Mouse (Mus musculus) hindbrain, embryonic 14.5 days (tissue): Measurements from ENCODE around the gene Pglyrp1. TPM values are rescaled to one million over a fixed set of nuclear protein-coding genes. Genes with fewer than 3 reads are reported as not detected.
A peak's percentile ranks its signal among the peaks of the same experiment; 100 is the strongest.
"Not testable (repeated sequence)": the region's sequence is repeated elsewhere in the genome, so short reads cannot be mapped to it uniquely, and the experiment has no call there.

Experiments
- ATAC-seq: fragments of 200-750 bp; cut with Nextera tagmentation; 2 replicates; pipeline ENCODE4 v1.8.0; 2017; ENCODE audit warnings: moderate number of reproducible peaks, mild to moderate bottlenecking, moderate TSS enrichment, moderate library complexity; ENCODE audit not compliant: low FRiP score
- DNase-seq: peaks from one replicate; pipeline ENCODE4 v3.0.0-alpha.2; 2015; ENCODE audit warnings: low spot score
- H3K27ac ChIP-seq: fragments of 300-500 bp; sonication (generic); 2 replicates; pipeline ENCODE4 v1.5.1; 2014; ENCODE audit warnings: mild to moderate bottlenecking, moderate library complexity
- H3K27me3 ChIP-seq: fragments of 300-500 bp; sonication (generic); 2 replicates; pipeline ENCODE4 v1.6.1; 2014; ENCODE audit warnings: mild to moderate bottlenecking, low read length, mixed read lengths; ENCODE audit not compliant: control insufficient read depth, insufficient read depth
- H3K36me3 ChIP-seq: fragments of 300-500 bp; sonication (generic); replicated peaks from 2 replicates; pipeline ENCODE4 v1.6.1; 2014; ENCODE audit not compliant: control insufficient read depth, insufficient read depth
- H3K4me1 ChIP-seq: fragments of 300-500 bp; sonication (generic); replicated peaks from 2 replicates; pipeline ENCODE4 v1.6.1; 2014; ENCODE audit warnings: antibody characterized with exemption, low read length, mixed read lengths; ENCODE audit not compliant: control insufficient read depth, insufficient read depth
- H3K4me2 ChIP-seq: fragments of 300-500 bp; sonication (generic); replicated peaks from 2 replicates; pipeline ENCODE4 v1.6.1; 2014; ENCODE audit warnings: mild to moderate bottlenecking, moderate library complexity
- H3K4me3 ChIP-seq: fragments of 300-500 bp; sonication (generic); replicated peaks from 2 replicates; pipeline ENCODE4 v1.5.1; 2014; ENCODE audit warnings: mild to moderate bottlenecking, low read length
- H3K9ac ChIP-seq: fragments of 300-500 bp; sonication (generic); 2 replicates; pipeline ENCODE4 v1.6.1; 2014
- H3K9me3 ChIP-seq: fragments of 300-500 bp; sonication (generic); 2 replicates; pipeline ENCODE4 v1.6.1; 2016; ENCODE audit warnings: low read length; ENCODE audit not compliant: control insufficient read depth
- WGBS: fragments of 180-500 bp; shearing (Covaris S2); extraction: QIAGEN DNeasy Blood & Tissue Kit; methylation state at CpG from one replicate; pipeline ENCODE4 v1.1.7; 2014; 5-methylcytosine and 5-hydroxymethylcytosine counted together
- polyA plus RNA-seq: library from polyadenylated mRNA; unstranded; fragments of >200 nt; fragmentation: Nextera tagmentation; extraction: Ambion mirVana; gene quantifications from 2 replicates; pipeline ENCODE4 v1.2.1, GENCODE M21; 2014

Gene Pglyrp1
- 24.5 and 25.2 TPM in 2 replicates for polyA plus RNA-seq

GRCm38 (mm10) chr7:18871031-18871430 lies at the start of gene Pglyrp1:
TSS of gene Pglyrp1 (plus strand) at chr7:18871331.
- not testable (repeated sequence) for DNase-seq, H3K27me3 ChIP-seq, H3K36me3 ChIP-seq, H3K9ac ChIP-seq, H3K9me3 ChIP-seq, H3K4me2 ChIP-seq, H3K4me3 ChIP-seq, H3K27ac ChIP-seq, ATAC-seq, H3K4me1 ChIP-seq
- no CpG with 5 or more reads among the region's 8 CpGs for WGBS

GRCm38 (mm10) chr7:18821507-18821906 lies 49.6 kb upstream of the Pglyrp1 start, which contains the start of gene Psg17:
TSS of gene Psg17 (minus strand) at chr7:18821607.
- no peak for DNase-seq
- Histone ChIP-seq H3K27me3 (no peaks in the 10 kb centered on the region), H3K9me3 (no peaks in the 10 kb centered on the region), H3K4me1 (no peaks in the 10 kb centered on the region), H3K9ac (no peak within 1 kb of the TSS), H3K4me2 (no peak within 1 kb of the TSS), H3K36me3 (no peaks in the 10 kb centered on the region), H3K4me3 (no peak within 1 kb of the TSS), H3K27ac (no peak within 1 kb of the TSS)
- no peak for ATAC-seq
- WGBS, result 76% methylated on average over 3 of the region's 3 CpGs

- H3K4me3 ChIP-seq, result no peak overlapping the region
- DNase-seq (no peak), ATAC-seq (no peak)
- H3K27ac ChIP-seq, result no peak overlapping the region
- 57% methylated on average over 26 of the region's 26 CpGs for WGBS
- H3K27me3 ChIP-seq, result no peaks in the 10 kb centered on the region
- no peaks in the 10 kb centered on the region for H3K36me3 ChIP-seq
- H3K4me1 ChIP-seq, result no peaks in the 10 kb centered on the region
- H3K9me3 ChIP-seq, result no peaks in the 10 kb centered on the region
- H3K4me2 ChIP-seq, result no peak overlapping the region
- no peak overlapping the region for H3K9ac ChIP-seq
Observed at GRCm38 (mm10) chr7:18827792-18828546, 43.2 kb upstream of the Pglyrp1 start.

- 62% methylated on average over 9 of the region's 9 CpGs for WGBS
Observed at GRCm38 (mm10) chr7:18828592-18828991, 42.5 kb upstream of the Pglyrp1 start.

GRCm38 (mm10) chr7:18829545-18829944 lies 41.6 kb upstream of the Pglyrp1 start:
- 76% methylated on average over 7 of the region's 7 CpGs for WGBS
- H3K27ac ChIP-seq, result no peak overlapping the region
- no peak overlapping the region for H3K4me2 ChIP-seq
- H3K4me1 ChIP-seq, result no peaks in the 10 kb centered on the region
- ATAC-seq (no peak), DNase-seq (no peak)
- H3K4me3 ChIP-seq, result no peak overlapping the region
- H3K9ac ChIP-seq, result no peak overlapping the region
- H3K27me3 ChIP-seq, result no peaks in the 10 kb centered on the region
- no peaks in the 10 kb centered on the region for H3K36me3 ChIP-seq
- no peaks in the 10 kb centered on the region for H3K9me3 ChIP-seq

More at GRCm38 (mm10) chr7:18828592-18828991, 42.5 kb upstream of the Pglyrp1 start:
- no peaks in the 10 kb centered on the region for H3K36me3 ChIP-seq
- DNase-seq (no peak), ATAC-seq (no peak)
- no peaks in the 10 kb centered on the region for H3K9me3 ChIP-seq
- H3K4me2 ChIP-seq, result no peak overlapping the region
- H3K27ac ChIP-seq, result no peak overlapping the region
- H3K4me1 ChIP-seq, result no peaks in the 10 kb centered on the region
- H3K4me3 ChIP-seq, result no peak overlapping the region
- H3K9ac ChIP-seq, result no peak overlapping the region
- no peaks in the 10 kb centered on the region for H3K27me3 ChIP-seq

GRCm38 (mm10) chr7:18832298-18832697 lies 38.8 kb upstream of the Pglyrp1 start:
- no peak overlapping the region for H3K4me3 ChIP-seq
- H3K27me3 ChIP-seq, result no peaks in the 10 kb centered on the region
- no peak overlapping the region for H3K27ac ChIP-seq
- H3K9me3 ChIP-seq, result no peaks in the 10 kb centered on the region
- H3K36me3 ChIP-seq, result no peaks in the 10 kb centered on the region
- no peak overlapping the region for H3K4me2 ChIP-seq
- 48% methylated on average over 13 of the region's 13 CpGs for WGBS
- ATAC-seq, result no peak
- H3K4me1 ChIP-seq, result no peaks in the 10 kb centered on the region
- DNase-seq, result no peak
- H3K9ac ChIP-seq, result no peak overlapping the region

- ATAC-seq, result no peak
Observed at GRCm38 (mm10) chr7:18839865-18840264, 31.3 kb upstream of the Pglyrp1 start, which contains the start of gene Mill2. TSS of gene Mill2 (plus strand) at chr7:18839966.

GRCm38 (mm10) chr7:18840386-18841173 lies 30.6 kb upstream of the Pglyrp1 start:
- peak overlapping the region; percentile 55 for H3K4me2 ChIP-seq
- 5% methylated on average over 14 of the region's 17 CpGs for WGBS
- ATAC-seq (peak; percentile 75), DNase-seq (peak; percentile 25)
- H3K36me3 ChIP-seq, result no peaks in the 10 kb centered on the region
- H3K9me3 ChIP-seq, result no peaks in the 10 kb centered on the region
- peak overlapping the region; percentile 50 for H3K9ac ChIP-seq
- peak overlapping the region; percentile 29 for H3K4me3 ChIP-seq
- H3K27me3 ChIP-seq, result no peaks in the 10 kb centered on the region
- no peaks in the 10 kb centered on the region for H3K4me1 ChIP-seq
- H3K27ac ChIP-seq, result peak overlapping the region; percentile 65

More at GRCm38 (mm10) chr7:18839865-18840264, 31.3 kb upstream of the Pglyrp1 start, which contains the start of gene Mill2:
- H3K4me3 ChIP-seq, result peak within 1 kb of the TSS; percentile 29
- H3K4me1 ChIP-seq, result no peaks in the 10 kb centered on the region
- no peaks in the 10 kb centered on the region for H3K9me3 ChIP-seq
- H3K27ac ChIP-seq, result peak within 1 kb of the TSS; percentile 65
- no peaks in the 10 kb centered on the region for H3K36me3 ChIP-seq
- peak within 1 kb of the TSS; percentile 55 for H3K4me2 ChIP-seq
- peak within 1 kb of the TSS; percentile 50 for H3K9ac ChIP-seq
- WGBS, result 25% methylated on average over 3 of the region's 3 CpGs
- no peak for DNase-seq
- no peaks in the 10 kb centered on the region for H3K27me3 ChIP-seq

GRCm38 (mm10) chr7:18841174-18841567 lies 30.0 kb upstream of the Pglyrp1 start:
- Histone ChIP-seq H3K36me3 (no peaks in the 10 kb centered on the region), H3K27me3 (no peaks in the 10 kb centered on the region), H3K27ac (no peak overlapping the region), H3K9ac (0 out of 2 replicates have a peak overlapping the region, but pooled peaks have one; percentile 1), H3K9me3 (no peaks in the 10 kb centered on the region), H3K4me1 (no peaks in the 10 kb centered on the region), H3K4me2 (peak overlapping the region; percentile 55), H3K4me3 (no peak overlapping the region)
- DNase-seq (no peak), ATAC-seq (no peak)
- 53% methylated on average over 1 of the region's 1 CpGs for WGBS
